Mouse (Mus musculus) liver, embryonic 14.5 days (tissue): ENCODE data around the gene Lrig1. TPM values are rescaled to one million over a fixed set of nuclear protein-coding genes. Genes with fewer than 3 reads are reported as not detected.

Experiments used
- ATAC-seq: fragments of 200-750 bp; cut with Nextera tagmentation; 2 replicates; pipeline ENCODE4 v1.8.0; 2017; ENCODE audit warnings: moderate number of reproducible peaks, mild to moderate bottlenecking, moderate library complexity; ENCODE audit not compliant: insufficient read depth
- DNase-seq, 3 experiments: peaks; one replicate each; pipeline ENCODE4 v3.0.0-alpha.2; 2012 to 2013; ENCODE audit warnings: low read depth in 3 of 3, low spot score in 3 of 3
- H3K27ac ChIP-seq: fragments of 300-500 bp; sonication (generic); 2 replicates; pipeline ENCODE4 v1.5.1; 2014; ENCODE audit warnings: moderate library complexity, mild to moderate bottlenecking, control low read depth, inconsistent platforms
- H3K27me3 ChIP-seq: fragments of 300-500 bp; sonication (generic); 2 replicates; pipeline ENCODE4 v1.6.1; 2014; ENCODE audit warnings: mild to moderate bottlenecking, low read length, moderate library complexity; ENCODE audit not compliant: control insufficient read depth, insufficient read depth
- H3K36me3 ChIP-seq: fragments of 300-500 bp; sonication (generic); replicated peaks from 2 replicates; pipeline ENCODE4 v1.6.1; 2014; ENCODE audit warnings: low read depth; ENCODE audit not compliant: control insufficient read depth, insufficient read depth
- H3K4me1 ChIP-seq, 2 experiments: fragments of 200-500 bp in 1 of 2; fragments of 300-500 bp in 1 of 2; sonication (generic) in 1 of 2; replicated peaks; 2 replicates each; pipeline ENCODE4 v1.6.1; 2012 to 2014; ENCODE audit warnings: antibody characterized with exemption in 1 of 2, inconsistent platforms in 1 of 2, low read length in 1 of 2; ENCODE audit not compliant: control insufficient read depth in 2 of 2, insufficient read depth in 2 of 2
- H3K4me2 ChIP-seq: fragments of 300-500 bp; sonication (generic); 2 replicates; pipeline ENCODE4 v1.6.1; 2014; ENCODE audit warnings: low read depth, mild to moderate bottlenecking, control low read depth, moderate library complexity
- H3K4me3 ChIP-seq, 2 experiments: fragments of 200-500 bp in 1 of 2; fragments of 300-500 bp in 1 of 2; sonication (generic) in 1 of 2; 2 replicates each; pipeline ENCODE4 v1.5.1; 2012 to 2014; ENCODE audit warnings: low read depth in 2 of 2, low read length in 2 of 2, mild to moderate bottlenecking in 2 of 2, control low read depth in 1 of 2, inconsistent platforms in 1 of 2, moderate library complexity in 1 of 2; ENCODE audit not compliant: insufficient read depth in 1 of 2
- H3K9ac ChIP-seq: fragments of 300-500 bp; sonication (generic); replicated peaks from 2 replicates; pipeline ENCODE4 v1.6.1; 2014; ENCODE audit warnings: mild to moderate bottlenecking, control low read depth, moderate library complexity
- H3K9me3 ChIP-seq: fragments of 300-500 bp; sonication (generic); 2 replicates; pipeline ENCODE4 v1.6.1; 2016; ENCODE audit warnings: low read length, mixed read lengths; ENCODE audit not compliant: control insufficient read depth
- CTCF ChIP-seq: IDR thresholded peaks from 2 replicates; pipeline ENCODE4 v1.5.1; 2016; ENCODE audit warnings: antibody characterized with exemption, low read depth, control low read depth
- EP300 ChIP-seq: IDR thresholded peaks from 2 replicates; pipeline ENCODE4 v1.6.1; 2016; ENCODE audit warnings: antibody characterized with exemption, low read depth
- WGBS: fragments of 180-500 bp; shearing (Covaris S2); extraction: QIAGEN DNeasy Blood & Tissue Kit; methylation state at CpG from one replicate; pipeline ENCODE4 v1.1.7; 2014; ENCODE audit not compliant: insufficient replicate concordance; 5-methylcytosine and 5-hydroxymethylcytosine counted together
- polyA plus RNA-seq, 2 experiments: library from polyadenylated mRNA; depleted of rRNA in 1 of 2; stranded (reverse) in 1 of 2; unstranded in 1 of 2; fragments of >200 nt; fragmentation: Nextera tagmentation in 1 of 2; extraction: Ambion mirVana in 1 of 2; gene quantifications; 2 replicates each; pipeline versions ENCODE4 v1.2.1 to v1.2.3; 2012 to 2014

Gene Lrig1
- polyA plus RNA-seq (2012; rRNA removed) (2.7 TPM in 2 replicates), polyA plus RNA-seq (2014; fragmentation: Nextera tagmentation; extraction: Ambion mirVana) (1.7 and 2.8 TPM in 2 replicates)

DNA sequence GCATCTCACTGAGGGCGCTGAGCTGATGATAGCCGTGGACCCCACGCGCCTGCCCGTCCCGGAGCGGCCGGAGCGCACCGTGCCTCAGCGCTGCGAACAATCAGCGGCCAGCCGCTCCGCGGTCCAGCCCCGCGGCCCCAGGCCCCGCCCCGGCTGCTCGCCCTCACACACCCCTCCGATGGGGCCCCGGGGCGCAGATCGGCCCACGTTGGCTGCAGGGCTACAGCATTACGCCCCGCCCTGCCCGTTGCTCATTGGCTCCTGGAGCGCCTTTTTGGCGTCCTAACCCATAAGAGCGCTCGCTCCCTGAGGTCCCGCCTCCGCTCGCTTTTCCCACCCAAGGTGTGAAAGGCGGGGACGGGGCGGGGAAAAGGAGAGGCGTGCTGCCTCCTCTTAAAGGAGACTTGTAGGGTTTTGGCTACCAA is at the start of gene Lrig1:
Gene Lrig1 (minus strand): TSS at position 92 of the 425 bp plus-strand sequence.
- Histone ChIP-seq H3K9ac (peak within 1 kb of the TSS; percentile 48), H3K27ac (no peak within 1 kb of the TSS), H3K27me3 (peaks cover 27% of the 10 kb centered on the region), H3K36me3 (no peaks in the 10 kb centered on the region), H3K4me3 (peak within 1 kb of the TSS; percentile 63 to 66), H3K4me2 (peak within 1 kb of the TSS; percentile 74), H3K9me3 (no peaks in the 10 kb centered on the region), H3K4me1 (peaks cover 0 to 16% of the 10 kb centered on the region in 2 experiments; a peak in 3 of 4 replicates)
- ATAC-seq, result peak; percentile 98
- TF ChIP-seq CTCF, result no peak
- TF ChIP-seq EP300, result no peak
- DNase-seq, result peak; percentile 80 to 88 (median 85)
- under 1% methylated on average over 38 of the region's 40 CpGs for WGBS

- Histone ChIP-seq H3K36me3 (no peaks in the 10 kb centered on the region), H3K9me3 (no peaks in the 10 kb centered on the region), H3K9ac (no peak overlapping the region), H3K4me3 (no peak overlapping the region), H3K4me2 (no peak overlapping the region), H3K27ac (no peak overlapping the region), H3K27me3 (no peaks in the 10 kb centered on the region), H3K4me1 (no peaks in the 10 kb centered on the region)
- DNase-seq (no peak), ATAC-seq (no peak)
- TF ChIP-seq EP300, result no peak
- no peak for TF ChIP-seq CTCF
- WGBS, result 64% methylated on average over 3 of the region's 3 CpGs
Measured at GRCm38 (mm10) chr6:94749626-94750025, 49.7 kb upstream of the Lrig1 start.

DNA sequence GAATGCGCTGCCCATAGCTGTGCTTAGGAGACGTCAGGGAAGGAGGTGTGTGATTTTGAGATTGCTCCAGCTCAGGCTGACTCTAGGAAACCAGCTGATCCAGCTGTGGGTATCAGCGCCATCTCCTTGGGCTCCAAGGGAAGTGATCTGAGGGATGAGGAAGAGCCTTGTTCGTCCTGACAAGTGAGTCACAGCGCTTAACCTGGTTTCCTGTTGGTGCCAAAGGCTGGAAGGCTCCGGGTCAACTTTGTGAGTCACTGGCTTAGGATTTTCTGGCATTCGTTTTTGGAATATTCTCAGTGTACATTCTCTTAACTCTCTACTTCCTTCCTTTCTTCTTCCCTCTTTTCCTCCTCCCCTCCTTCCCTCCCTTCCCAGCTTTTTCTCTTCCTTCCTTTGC is 48.4 kb upstream of the Lrig1 start:
- H3K9ac ChIP-seq, result no peak overlapping the region
- H3K4me1 ChIP-seq, result no peaks in the 10 kb centered on the region
- ATAC-seq (no peak), DNase-seq (no peak)
- no peak for TF ChIP-seq EP300
- TF ChIP-seq CTCF, result no peak
- H3K27ac ChIP-seq, result no peak overlapping the region
- WGBS, result 19% methylated on average over 7 of the region's 7 CpGs
- H3K4me2 ChIP-seq, result no peak overlapping the region
- no peaks in the 10 kb centered on the region for H3K27me3 ChIP-seq
- no peaks in the 10 kb centered on the region for H3K9me3 ChIP-seq
- H3K4me3 ChIP-seq, result no peak overlapping the region
- H3K36me3 ChIP-seq, result no peaks in the 10 kb centered on the region

GRCm38 (mm10) chr6:94740117-94740729 is 40.3 kb upstream of the Lrig1 start:
- no peak overlapping the region for H3K9ac ChIP-seq
- no peak overlapping the region for H3K4me3 ChIP-seq
- no peaks in the 10 kb centered on the region for H3K36me3 ChIP-seq
- no peak for TF ChIP-seq CTCF
- TF ChIP-seq EP300, result no peak
- H3K27me3 ChIP-seq, result no peaks in the 10 kb centered on the region
- no peaks in the 10 kb centered on the region for H3K4me1 ChIP-seq
- 56% methylated on average over 14 of the region's 14 CpGs for WGBS
- DNase-seq (no peak), ATAC-seq (no peak)
- no peaks in the 10 kb centered on the region for H3K9me3 ChIP-seq
- H3K4me2 ChIP-seq, result no peak overlapping the region
- H3K27ac ChIP-seq, result no peak overlapping the region

DNA sequence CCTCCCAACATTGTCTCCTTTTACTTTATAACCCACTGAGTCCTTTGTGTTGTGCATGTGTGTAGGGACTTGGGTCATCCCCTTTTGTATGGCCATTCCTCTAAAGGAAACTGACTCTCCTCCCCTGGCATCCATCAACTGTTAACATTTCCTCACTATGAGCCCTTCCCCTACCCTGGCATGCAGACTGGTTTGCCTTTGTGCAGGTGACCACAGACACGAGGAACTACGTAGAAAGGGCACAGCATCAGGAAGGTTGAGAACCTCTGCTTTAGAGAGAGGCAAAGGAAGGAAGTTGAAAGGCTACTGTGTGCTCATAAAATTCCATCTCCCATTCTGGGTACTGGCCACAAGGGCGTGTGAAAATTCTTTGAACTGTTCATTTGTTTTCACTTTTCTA is 38.7 kb upstream of the Lrig1 start:
- no peaks in the 10 kb centered on the region for H3K9me3 ChIP-seq
- ATAC-seq (no peak), DNase-seq (no peak)
- H3K4me2 ChIP-seq, result no peak overlapping the region
- H3K9ac ChIP-seq, result no peak overlapping the region
- no peak overlapping the region for H3K27ac ChIP-seq
- H3K4me3 ChIP-seq, result no peak overlapping the region
- H3K27me3 ChIP-seq, result no peaks in the 10 kb centered on the region
- no peak for TF ChIP-seq CTCF
- TF ChIP-seq EP300, result no peak
- no peaks in the 10 kb centered on the region for H3K4me1 ChIP-seq
- WGBS, result 25% methylated on average over 3 of the region's 3 CpGs
- no peaks in the 10 kb centered on the region for H3K36me3 ChIP-seq
